Mouse (Mus musculus) testis, postnatal 10 days (tissue): ENCODE data around the gene 1700021F05Rik.
A peak's percentile ranks its signal among the peaks of the same experiment; 100 is the strongest.

Experiments
- DNase-seq: peaks from one replicate; pipeline ENCODE4 v3.0.0; 2021; ENCODE audit warnings: low spot score

Gene 1700021F05Rik

GRCm38 (mm10) chr10:43540442-43541152, at the start of gene 1700021F05Rik:
TSS of gene 1700021F05Rik (minus strand) at chr10:43540994.
- DNase-seq = peak; percentile 98

DNA sequence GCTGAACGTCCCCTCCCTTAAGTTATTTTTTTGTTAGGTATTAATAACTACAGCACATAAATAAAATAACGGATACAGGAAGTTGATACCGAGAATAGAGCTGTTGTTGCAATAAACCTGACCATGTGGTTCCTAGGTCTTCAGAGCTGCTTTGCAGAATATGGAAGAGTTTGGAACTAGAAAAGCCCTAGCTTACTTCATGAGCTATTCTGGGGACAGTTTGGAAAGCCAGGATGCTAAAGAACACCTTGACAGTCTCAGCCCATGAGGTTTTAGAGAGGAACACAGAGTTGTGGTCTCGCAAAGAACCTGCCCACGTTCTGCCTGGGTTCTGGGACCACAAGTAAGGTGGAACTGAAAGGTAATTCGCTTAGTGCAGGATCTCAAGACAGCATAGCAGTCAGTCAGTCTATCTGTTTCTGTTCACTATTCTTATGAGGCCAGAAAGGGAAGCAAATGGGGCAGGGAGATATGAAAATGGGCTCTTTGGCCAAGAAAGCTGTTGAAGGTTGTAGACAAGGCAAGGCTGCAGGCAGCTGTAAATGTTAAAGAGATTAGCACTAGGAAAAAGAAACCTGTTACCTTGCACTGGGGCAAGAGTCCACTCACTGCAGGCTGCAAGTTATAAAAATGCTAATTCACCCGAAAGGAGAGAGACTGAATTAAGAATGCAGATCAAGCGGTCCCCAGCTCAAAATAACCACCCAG, 47.8 kb upstream of the 1700021F05Rik start:
- no peak for DNase-seq

- DNase-seq = no peak
Measured at GRCm38 (mm10) chr10:43584538-43584937, 43.7 kb upstream of the 1700021F05Rik start.

DNA sequence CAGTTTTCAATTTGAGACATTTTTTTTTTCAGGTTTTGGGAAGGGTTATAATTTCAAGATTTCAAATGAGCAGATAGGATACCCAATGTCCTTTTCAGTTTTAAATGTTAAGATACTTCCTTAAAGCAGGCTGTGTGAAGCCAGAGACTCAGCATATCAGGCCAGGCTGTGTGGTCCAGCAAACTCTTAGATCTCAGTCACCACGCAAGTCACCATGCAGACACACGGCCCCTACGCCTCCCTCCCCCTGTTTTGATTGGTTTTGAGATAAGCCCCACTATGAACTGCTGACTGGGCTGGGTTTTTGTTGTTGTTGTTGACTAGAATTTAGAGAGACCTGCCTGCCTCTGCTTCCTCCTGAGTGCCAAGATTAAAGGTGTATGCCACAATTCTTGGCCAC, 40.5 kb upstream of the 1700021F05Rik start:
- DNase-seq = no peak

- DNase-seq = no peak
Measured at GRCm38 (mm10) chr10:43580649-43581078, 39.9 kb upstream of the 1700021F05Rik start.

DNA sequence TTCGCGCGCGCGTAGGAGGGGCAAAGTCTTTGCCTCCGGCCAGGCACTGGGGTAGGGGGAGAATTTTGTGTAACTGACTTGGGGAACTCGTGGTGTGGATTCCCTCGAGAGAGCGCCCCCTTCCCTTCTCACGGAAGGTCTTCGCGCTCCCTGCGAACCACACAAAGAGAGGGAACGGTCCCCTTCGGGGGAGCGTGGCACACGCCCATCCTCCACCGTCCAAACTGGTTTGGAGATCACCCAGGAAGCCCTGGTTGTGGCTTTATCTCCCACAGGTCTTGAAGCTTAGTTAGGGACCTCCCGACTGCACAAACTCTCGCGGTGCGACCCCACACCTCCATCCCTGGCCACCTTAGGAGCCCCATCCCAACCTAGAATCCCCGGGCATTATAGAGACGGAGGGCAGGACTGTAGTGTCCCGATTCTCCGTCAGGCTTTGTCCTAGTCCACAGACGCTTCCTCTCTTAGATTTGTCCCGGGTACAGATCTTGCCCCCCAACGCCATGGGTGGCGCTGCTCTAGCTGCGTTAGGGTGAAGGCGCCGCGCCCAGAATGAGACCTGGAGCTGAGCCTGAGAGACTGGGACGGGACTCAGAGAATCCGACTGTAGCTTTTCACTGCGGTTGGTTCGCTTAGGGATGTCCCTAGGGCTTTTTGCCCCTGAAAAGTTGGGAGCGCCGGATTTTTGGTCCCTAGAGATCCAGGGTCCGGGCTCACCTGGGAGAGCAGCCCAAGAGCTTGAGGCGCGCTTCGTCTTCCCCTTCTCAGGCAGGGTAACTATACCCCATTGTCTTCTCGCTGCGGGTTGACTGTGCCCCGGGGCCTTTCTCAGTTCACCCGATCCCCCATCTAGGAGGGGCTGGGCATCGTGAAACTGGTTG, 38.8 kb upstream of the 1700021F05Rik start:
- peak; percentile 57 for DNase-seq

DNA sequence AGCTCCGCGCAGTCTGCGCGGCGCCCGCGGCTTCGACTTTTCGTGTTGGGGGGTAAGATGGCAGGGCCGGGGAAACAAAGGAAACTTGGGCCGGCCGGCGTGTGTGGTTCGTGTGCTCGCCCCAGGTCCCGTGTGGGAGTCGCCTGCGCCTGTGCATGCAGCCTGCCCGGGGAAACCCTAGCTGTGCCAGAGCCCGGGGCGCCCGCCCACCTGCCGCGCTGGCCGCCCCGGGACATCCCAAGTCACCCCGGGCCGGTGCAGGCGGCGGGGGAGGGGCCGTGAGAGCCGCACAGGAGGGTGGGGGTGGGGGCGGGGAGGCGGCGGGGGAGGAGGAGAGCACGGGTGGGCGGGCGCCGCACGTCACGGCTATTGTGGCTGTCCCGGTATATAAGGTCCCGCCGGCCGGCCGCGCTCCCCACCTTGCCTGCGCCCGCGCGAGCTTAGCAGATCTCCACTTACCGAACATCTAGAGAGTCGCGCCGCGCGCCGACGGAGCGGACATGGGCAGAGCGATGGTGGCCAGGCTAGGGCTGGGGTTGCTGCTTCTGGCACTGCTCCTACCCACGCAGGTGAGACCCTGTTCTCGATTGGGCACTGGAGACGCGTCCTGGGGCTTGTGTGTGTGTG, 38.1 kb upstream of the 1700021F05Rik start:
- DNase-seq = peak; percentile 76

GRCm38 (mm10) chr10:43578366-43578753, 37.6 kb upstream of the 1700021F05Rik start:
- DNase-seq = peak; percentile 65

GRCm38 (mm10) chr10:43577997-43578331, 37.2 kb upstream of the 1700021F05Rik start, which contains the start of gene Cd24a:
TSS of gene Cd24a (plus strand) at chr10:43578284.
- DNase-seq = no peak

DNA sequence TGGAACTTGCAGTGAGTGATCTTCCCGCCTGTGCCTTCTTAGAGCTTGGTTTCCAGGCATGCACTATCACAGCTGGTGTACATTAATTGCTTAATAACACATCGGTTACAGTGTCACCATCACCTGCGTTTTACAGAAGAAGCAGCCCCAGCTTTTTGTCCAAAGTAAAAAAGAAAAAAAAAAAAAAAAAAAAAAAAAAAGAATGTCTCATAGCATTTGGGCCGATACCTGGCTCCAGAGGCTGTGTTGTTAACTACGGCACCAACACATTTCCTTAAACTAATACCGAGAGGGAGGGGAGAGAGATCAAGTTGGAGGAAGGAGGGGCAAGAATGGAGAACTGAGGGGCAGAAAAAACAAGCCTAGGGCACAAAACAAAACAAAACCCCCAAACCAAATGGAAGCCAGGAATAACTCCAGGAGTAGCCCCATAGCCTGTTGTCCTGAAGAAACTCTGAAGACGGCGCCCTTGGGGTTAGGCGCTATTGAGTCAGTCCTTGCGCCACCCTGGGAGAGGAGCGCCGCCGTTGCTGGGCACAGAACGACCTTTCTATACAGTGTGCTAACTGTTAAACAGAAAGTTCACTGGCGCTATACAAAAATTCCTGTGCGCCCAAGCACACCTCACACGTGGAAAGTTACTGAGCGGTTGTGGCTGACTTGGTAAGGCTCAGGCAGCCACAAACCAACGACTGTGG, 36.7 kb upstream of the 1700021F05Rik start:
- no peak for DNase-seq

DNA sequence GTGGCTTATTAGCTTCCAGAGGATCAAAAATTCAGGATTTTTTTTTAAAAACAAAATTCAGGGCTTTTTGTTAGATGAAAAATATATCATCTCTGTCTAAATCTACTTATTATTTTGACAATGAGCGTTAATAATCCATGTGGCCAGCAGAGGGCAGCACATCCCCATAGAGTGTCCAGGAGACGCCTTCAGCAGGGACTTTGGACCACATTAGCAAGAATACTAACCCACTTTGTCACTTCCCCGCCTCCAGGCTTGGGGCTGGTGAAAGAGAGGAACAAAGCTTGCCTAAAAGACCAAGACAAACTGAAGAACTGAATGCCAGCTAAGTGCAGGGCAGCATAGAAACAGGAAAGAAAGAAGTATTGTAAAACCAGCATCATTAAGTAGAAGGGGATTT, 34.2 kb upstream of the 1700021F05Rik start:
- peak; percentile 91 for DNase-seq

GRCm38 (mm10) chr10:43574352-43574751, 33.6 kb upstream of the 1700021F05Rik start:
- no peak for DNase-seq

DNA sequence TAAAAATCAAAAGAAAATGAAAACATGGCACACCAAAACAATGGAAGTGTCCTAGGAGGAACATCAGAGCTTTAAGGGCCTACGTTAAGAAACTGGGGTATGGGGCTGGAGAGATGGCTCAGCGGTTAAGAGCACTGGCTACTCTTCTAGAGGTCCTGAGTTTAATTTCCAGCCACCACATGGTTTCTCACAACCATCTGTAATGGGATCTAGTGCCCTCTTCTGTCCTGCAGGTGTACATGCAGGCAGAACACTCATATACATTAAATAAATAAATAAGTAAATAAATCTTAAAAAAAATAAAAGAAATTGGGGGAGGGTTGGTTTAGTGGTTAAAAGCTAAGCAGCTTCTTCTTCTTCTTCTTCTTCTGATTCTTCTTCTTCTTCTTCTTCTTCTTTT, 20.5 kb upstream of the 1700021F05Rik start:
- no peak for DNase-seq

DNA sequence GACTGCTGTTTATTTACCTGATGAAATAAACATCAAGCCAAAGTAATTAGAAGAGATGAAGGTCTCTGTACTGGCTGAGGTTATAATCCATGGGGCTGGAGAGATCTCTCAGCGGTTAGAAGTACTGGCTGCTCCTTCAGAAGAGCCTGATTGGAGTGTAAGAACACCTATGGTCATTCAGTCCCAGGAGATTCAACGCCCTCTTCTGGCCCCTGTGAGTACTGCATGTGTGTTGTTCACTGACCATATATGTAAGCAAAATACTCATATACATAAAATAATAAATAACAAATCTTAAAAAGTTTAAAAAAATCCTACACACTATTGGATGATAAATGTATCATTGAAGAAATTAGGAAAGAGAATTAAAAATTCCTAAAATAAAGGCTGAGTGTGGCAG, 20.0 kb upstream of the 1700021F05Rik start:
- no peak for DNase-seq

- DNase-seq = no peak
Measured at GRCm38 (mm10) chr10:43559313-43559712, 18.5 kb upstream of the 1700021F05Rik start.

DNA sequence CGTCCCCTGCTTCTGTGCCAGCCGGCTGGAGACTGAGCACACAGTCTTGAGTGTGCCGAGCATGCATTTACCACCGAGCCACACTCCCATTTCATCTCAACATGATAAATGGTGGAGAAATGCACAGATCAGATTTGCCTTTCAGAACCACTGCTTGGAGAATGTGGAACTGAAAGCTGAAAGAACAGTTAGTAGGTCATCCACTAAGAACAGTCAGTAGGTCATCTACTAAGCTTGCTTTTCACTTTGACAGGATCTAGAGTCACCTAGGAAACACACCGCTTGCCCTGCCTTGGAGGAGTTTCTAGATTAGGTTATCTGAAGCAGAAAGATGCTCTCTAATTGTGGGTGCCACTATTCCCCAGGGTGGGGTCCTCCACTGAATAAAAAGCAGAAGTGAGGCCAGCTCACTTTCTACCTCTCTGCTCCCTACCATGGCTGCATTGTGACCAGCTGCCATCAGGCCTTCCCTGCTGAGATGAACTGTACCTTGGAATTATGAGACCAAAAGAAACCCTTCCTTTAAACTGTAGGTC, 16.9 kb upstream of the 1700021F05Rik start:
- DNase-seq = no peak

DNA sequence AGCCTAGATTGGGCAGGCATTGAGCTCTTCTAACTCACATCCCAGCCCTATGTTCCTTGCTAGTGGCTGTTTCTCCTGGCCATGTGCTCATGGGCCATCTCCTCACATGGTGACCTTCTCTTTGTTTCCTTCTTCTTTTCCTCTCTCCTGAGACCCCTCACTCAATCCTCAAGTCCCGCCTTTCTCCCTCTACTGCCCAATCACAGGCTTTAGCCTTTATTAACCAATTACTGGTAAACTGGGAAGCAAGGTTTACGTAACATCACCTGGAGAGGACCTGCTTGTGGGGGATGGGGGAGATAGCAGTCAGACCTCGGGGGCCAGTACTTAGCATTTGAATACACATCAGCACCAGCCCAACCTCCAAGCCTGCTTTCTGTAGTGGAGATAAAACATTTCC, 10.6 kb upstream of the 1700021F05Rik start:
- no peak for DNase-seq

- DNase-seq = no peak
Measured at GRCm38 (mm10) chr10:43550923-43551322, 10.1 kb upstream of the 1700021F05Rik start.

- no peak for DNase-seq
Measured at GRCm38 (mm10) chr10:43549411-43549810, 8.6 kb upstream of the 1700021F05Rik start.

DNA sequence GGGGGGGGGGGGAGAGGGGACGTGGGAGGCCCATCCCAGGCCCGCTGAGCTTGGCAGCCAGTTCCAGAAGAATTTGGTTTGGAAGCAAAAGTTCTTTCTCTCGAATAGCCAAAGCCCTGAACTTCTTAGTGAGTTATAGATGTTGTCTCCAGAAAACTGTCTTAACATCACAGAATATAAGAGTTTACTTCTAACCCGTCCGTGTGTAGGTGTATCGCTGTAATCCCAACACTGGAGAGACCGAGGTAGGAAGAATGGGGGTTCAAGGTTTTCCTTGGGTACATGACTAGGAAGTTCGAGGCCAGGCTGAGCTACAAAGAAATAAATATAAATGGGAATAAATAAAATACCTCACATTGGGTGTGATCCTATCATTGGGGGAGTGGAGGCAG, 355 bp upstream of the 1700021F05Rik start:
- DNase-seq = no peak

GRCm38 (mm10) chr10:43539746-43540310, 966 bp downstream of the 1700021F05Rik start:
- no peak for DNase-seq
